Mouse (Mus musculus) urinary bladder, adult 18-20 months (tissue): ENCODE measurements around the gene Zfp36l2.

ENCODE experiments used
- DNase-seq, 2 experiments: peaks; one replicate each; pipeline ENCODE4 v3.0.0; 2022; ENCODE audit warnings: low spot score in 2 of 2, mixed read lengths in 2 of 2

The Zfp36l2 gene

DNA sequence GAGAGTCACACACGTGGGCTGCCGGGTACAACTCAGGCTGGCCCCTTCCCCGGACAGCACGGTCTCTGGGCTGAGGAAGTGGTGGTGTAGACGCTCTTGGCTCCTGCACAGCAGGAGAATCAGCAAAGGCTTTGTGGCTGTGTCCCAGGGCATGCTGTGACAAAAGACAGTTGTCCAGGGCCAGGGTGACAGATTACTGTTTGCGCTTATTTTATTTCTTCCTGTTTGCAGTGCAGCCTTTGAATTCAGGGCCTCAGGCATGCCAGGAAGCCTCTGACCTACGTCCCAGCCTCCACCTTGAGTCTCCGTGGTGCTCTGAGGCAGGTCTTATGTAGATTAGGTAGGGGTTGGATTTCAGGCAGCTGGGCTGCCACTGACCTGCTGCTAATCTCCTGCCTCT lies 10.3 kb downstream of the Zfp36l2 start:
- no peak for DNase-seq

DNA sequence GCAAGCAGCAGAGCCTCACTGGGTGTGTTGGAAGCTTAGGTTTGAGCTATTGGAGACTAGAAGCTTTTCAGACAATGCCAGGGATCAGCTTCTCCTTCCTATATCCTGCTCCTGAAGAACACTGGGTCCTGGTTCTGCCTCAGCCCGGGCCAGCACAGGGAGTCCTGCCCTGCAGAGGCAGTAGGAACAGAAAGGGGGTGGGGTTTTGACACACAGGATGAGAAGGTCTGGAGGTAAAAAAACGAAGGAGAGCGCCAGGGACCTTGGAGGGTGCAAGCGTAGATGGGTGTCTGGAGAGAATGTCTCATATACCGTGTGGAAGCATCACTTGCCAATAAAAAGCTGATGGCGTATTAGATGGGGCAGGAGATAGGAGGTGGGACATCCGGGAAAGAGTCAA lies 11.3 kb downstream of the Zfp36l2 start:
- no peak for DNase-seq

DNA sequence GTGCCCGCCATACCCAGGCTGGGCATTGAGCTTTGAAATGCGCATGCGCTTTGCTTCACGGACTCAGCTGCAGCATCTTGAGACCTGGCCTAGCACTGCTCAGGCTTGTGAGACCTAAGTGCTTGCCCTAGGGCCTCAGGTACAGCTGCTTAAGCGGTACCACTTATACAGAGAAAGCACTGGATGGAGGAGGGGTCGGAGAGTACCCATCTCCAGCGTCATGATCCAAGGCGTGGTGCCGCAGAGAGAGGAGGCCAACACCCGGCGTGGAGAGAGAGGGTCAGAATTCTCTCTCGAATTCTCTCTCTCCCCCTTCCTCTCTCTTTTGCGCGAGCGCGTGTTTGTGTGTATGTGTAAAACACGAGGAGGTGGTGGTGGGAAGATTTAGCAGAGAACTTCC lies 12.6 kb downstream of the Zfp36l2 start:
- DNase-seq = no peak

DNA sequence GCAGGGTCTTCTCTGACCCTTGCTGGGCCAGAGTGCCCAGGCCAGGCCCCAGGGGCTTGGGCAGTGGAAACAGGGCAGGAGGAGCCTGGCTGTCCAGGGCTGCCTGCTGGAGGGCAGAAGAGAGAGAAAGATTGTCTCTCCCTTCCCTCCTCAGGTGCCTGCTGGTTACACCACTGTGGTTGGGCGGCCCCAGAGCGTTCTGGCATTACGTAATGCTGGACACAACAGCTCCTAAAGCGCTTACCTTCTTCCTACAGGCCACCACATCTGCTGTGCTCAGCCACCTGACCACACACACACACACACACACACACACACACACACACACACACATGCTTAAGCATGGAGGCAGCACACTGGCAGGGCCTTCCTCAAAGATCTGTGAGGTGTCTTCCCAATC lies 20.4 kb downstream of the Zfp36l2 start:
- DNase-seq = no peak

DNA sequence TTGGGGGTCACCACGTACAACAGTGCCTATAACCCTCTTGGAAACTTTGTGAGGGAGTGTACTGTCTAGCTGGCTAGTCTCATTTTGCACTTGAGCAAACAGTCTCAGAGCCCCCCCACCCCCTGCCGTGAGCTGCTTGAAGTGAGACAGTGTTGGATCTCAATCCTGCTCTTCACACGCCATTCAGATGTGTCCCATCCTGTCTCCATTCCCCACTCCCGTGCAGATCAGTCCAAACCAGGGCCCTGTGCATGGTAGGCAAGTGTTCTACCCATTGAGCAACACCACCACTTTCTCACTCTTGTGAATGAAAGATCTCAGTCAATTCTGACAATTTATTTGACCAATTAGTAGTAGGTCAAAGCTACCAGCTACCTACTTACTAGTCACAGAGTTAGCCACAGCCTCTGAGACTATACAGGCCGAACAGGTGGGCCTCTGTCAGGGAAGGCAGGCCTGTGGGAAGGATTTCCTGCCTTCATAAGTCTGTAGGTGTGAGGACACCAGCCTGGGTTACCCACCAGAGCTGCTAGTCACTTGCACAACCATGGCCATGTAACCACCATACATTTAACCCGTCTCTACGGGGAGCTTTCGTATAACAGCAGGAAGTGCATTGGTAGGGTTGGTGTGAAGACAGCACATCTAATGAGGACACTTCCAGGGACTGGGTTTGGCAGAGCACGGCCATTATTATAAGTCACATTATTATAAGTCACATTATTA lies 21.4 kb downstream of the Zfp36l2 start:
- no peak for DNase-seq

DNA sequence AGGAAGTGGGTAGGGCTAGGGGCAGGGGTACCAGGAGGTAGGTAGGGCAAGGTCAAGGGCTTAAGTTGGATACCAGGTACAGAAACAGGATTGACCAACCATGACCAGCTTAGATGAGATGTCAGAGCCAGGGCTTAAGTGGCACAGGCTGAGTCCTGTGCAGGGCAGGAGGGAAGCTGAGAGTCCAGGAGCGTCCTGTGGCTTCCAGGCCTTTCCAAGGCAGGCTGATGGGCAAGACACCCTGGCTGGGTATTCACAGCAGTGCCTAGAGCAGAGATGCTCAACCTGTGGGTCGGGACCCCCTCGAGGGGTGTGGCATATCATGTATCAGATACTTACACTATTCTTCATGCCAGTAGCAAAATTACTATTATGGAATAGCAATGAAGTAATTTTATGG lies 22.0 kb downstream of the Zfp36l2 start:
- DNase-seq = no peak

DNA sequence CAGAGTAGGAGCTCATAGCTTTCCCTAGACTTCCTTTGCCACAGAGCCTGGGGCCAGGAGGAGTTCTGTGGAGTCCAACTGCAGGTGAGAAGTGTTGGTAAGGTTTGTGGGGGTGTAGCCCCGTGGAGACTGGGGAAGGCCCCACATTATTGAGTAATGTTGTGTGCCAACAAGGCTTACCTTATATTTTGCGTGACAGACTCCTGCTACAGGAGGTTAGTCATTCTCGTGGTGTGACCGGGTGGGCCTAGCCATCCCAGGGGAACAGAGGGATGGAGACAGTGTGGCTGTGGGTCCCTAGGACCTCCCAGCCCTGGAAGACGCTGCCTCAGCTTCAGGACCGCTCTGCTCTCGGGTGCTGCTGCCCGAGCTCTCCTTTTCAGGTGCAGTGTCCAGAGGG lies 23.6 kb downstream of the Zfp36l2 start:
- DNase-seq = no peak

DNA sequence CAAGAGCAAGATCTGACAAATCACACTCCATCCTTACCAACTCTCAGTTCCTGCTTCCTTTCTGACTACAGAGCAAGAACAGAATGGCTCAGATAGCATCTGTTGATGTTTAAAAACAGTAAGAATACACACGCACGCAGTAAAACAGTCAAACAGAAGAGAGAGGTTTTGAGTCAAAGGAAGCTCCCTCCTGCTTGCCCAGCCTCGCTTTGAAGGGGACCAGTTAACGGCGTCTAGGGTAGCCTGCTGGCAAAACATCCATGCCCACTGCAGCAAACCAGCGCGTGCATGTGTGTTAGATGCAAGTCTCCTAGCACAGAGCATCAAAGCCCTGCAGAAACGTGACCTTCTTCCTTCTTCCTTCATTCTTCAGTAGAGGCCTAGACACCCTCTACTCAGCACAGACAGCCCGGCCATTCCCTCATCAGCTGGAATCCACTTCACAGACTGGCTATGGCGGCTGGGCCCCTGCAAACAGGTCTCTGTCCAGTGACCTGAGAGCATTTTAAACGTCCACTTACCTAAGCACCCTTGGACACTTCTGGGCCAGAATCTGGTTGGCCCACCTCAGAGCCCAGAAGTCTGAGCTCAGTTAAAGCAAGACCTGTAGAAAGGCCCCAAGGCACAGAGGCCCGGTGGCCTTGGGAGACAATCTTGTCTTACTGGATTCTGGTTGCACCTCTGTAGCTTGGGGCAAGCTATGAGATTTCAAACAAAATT lies 24.5 kb downstream of the Zfp36l2 start:
- DNase-seq = no peak

DNA sequence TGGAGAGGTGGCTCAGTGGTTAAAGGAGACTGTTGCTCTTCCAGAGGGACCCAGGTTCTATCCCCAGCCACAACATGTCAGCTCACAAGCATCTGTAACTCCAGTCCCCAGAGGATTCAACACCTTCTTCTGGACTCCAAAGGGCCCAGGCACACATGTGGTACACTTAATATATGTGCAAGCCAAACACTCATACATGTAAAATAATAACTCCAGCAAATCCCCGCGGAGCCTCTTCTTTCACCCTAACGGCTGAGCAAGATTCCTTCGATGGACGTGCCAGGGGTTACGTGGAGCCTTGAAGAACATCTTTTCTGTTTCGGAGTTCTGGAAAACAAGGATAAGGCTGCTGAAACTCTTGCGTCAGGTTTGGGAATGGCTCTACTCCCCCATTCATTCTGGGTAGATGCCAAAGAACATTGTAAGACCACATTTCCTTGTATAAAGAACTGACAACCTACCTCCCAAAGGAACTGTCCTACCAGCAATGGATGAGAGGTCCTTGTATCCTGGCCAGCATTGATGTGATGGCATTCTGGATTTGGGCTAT lies 25.5 kb downstream of the Zfp36l2 start:
- no peak for DNase-seq

DNA sequence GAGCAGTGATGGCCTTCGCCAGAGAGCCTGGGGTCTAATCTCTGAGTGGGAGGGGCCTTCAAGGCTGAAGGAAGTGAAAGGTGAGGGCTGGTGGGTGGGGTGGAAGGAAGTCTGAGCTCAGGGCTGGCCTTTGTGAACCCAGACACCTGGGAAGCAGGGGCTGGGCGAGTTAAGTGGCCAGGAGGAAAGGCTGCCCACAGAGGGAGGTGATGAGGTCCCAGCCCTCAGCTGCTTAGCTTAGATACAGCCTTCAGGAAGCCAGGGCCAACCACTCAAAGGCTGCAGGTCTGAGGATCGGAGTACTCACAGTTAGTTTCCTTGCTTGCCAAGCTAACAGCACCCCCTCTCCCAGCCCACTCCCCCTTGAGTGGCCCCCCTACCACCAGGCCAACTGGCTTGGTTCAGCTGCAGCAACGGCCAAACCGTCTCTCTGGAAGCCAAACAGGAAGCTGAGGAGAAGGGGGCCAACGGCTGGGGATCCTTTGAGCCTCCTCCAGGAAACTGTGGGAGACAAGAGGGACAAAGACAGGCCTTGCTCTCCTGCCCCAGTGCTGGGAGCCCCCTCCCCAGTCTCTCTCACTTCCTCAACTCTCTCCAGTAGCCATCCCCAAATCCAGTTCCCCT lies 26.4 kb downstream of the Zfp36l2 start:
- DNase-seq = no peak

DNA sequence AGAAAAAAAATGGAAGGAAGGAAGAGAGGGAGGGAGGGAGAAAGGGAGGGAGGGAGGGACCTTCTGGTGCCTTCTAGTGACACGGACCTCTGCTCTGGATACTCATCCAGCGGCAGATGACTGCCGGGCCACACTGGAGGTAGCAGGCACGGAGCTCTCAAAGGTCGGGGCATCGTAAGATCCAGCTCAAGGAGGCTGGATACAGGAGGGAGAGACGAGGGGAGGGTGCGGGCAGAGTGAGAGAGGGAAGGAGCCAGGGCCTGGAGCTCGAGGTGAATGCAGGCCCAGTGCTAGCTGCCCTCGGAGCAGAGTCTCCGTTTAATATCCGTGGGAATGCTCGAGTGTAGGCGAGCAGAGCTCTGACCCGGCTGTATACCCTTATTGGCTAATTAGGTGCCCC lies 28.9 kb downstream of the Zfp36l2 start:
- DNase-seq = no peak

DNA sequence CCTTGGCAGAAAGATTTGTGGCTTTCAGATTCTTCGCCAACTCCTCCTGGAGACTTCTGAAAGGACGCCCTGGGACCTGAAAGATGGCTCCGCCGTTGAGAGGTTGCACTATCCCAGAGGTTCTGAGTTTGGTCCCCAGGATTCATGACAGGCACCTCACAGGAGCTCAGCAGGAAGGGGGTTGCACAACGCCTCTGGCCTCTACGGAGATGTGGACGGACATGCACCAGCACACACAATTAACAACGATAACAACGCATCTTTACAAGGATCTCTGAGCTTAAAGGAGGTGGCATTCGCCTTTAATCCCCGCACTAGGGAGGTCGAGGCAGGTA lies 29.3 kb downstream of the Zfp36l2 start:
- DNase-seq = no peak

DNA sequence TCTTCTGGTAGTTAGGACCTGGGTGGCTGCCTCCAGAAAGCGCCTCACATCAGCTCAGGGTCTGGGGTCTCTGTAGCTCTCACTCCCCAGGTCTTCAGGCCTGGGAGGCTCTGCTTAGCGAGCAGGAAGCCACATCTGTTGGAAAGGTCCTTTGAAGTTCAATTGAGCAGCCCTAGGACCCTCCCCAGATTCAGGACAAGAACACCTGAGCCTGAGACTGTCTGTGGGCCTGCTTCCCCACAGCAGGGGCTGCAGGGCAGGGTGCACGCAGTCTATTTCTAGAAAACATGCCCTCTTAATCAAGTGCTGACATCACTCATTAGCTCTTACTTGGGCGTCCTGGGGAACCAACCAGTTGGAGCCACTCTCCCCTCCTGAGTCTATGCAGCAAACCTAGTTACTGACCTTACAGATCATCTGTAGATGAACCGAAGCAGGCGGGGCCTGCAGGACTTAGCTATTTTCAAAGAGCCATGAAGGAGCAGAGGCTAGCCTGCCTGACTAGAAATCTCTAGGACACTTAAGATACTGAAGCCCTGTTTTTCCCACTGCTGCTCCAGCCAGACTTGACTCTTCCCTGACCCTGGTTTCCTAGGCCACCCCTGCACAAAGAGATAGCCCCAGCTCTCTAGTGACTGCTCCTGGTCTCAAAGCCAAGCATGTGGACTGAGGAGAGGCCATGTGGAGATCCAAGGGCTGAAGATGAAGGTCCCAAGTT lies 29.8 kb downstream of the Zfp36l2 start:
- DNase-seq = no peak

DNA sequence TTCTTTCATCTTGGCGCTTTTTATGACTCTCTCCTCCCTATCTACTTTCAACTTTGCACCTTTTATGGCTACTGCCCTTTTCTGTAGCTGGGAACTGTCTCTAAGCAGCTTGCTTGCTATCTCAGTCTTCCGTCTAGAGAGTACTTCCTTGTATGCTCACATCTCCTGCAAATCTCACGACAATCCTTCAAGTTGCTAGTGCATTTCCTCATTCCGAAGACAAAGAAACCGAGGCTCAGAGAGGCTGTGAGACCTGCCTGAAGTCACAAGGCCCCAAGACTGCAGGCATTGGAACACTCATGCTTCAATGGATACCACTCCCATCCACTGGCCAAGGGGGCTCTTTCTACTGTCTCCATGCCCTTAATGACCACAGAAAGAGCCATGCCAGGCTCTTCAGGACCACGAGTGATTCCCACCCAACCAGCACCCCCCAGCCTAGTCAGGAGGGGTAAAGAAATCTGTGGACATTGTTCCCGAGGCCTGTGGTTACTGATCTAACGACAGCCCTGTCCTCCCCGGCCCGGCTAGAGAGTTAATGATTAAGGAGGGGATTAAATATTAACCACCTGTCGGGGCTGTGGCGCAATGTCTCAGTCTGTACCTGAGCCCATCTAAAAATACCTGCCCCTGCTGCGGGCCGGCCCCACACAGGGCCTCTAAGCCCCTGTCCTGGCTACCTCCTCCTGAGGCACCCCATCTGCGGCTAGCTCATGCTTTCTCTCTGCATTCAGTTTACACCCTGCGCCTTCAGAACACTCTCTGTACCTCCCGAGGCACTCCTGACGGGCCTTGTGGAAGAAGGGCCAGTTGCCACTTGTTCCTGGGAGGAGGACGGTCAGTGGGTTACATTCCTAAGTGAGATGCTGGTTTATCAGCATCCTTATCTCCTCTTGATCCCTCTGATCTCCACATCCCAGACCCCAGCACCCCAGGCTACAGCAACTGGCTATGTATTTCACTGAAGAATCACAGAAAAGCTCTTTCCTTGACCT lies 30.7 kb downstream of the Zfp36l2 start:
- peak in 1 of 2 experiments; percentile 68 for DNase-seq

DNA sequence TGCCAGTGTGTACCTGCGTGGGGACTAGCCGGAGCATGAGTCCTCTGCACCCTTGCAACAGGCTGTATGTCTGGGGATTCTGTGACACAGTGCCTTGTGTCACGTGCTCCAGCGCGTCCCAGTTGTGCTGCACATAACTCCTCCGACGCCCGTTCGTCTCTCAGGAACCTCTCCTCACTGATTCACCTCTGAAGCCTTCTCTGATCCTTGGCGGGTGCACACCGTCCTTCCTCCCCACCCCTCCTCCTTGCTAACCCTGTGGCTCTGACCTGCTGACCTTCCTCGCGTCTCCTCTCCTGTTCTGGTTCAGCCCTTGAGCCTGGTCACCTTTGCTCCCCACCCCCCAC lies 31.5 kb downstream of the Zfp36l2 start:
- no peak for DNase-seq

DNA sequence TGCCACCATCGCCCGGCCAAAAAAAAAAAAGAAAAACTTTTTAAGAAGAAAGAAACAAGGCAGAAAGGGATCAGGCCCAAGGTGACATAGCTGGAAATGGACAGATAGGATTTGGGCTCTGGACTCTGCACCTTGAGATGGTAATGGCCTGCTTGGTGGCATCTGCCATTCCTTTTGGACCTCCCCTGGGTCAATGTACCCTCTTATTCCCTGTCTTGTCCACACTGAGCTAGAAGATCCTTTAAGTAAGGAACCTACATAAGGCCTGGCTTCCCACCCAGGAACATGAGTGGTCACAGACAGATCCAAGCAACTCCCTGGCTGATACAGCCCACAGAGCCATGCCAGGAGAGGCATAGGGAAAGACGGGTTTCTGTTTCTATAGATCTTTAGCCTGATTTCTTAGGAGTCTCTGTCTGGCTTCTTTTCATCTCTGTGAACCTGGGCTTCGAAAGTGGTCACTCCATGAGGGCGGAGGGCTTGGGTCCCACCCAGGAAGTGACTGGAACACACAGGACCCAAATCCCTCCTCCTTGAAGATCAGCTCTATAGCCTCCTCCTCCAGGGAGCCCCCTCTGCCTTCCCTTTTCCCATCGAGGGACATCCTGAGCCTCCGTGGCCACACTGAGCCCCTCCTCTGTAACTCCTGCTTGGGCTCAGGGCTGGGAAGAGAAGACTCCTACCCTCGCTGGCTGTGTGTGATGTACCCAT lies 32.1 kb downstream of the Zfp36l2 start:
- DNase-seq = no peak

DNA sequence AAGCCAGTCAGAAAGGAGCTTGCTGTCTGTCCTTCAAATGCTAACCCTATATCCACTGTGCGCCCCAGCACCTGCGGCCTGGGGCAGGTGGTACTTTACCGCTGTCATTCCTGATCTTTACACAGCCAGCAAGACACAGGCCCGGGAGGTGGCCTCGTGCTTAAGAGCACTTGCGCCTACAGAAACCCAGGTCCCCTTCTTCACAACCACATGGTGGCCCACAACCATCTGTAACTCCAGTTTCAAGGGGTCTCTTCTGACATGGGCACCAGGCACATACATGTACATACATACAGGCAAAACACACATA lies 32.8 kb downstream of the Zfp36l2 start:
- DNase-seq = no peak

DNA sequence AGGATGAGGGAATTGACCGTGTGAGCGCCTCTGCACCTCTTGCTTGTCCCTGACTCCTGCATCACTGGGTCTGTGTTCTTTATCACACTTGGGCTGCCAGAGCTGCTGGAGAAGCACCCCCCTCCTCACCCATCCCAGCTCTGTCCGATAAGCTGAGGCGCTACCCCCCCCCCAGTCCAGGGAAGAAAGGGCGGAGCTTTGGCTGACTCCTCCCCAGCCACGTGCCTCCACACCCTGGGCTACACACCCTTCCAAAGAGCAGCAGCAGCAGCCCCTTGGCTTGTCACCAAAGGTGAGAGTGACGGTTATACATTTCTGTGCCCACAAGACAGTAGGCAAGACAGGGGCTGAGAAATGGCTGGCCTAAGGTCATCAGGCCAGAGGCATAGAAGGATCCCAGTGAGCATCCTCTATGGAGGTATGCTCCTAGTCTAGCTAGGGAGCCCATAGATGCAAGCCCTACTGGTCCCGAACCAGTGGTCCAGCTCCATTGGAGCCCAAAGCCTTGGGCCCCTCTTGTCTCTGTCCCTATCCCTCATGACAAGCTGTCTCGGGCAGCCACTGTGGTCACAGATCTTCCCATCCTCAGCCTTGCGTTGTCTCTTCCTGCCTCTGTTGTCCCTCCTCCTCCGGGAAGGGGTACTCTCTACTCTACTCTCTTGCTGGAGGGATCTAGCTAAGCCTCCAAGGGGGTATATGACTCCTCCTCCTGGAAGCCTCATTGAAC lies 33.3 kb downstream of the Zfp36l2 start:
- DNase-seq = no peak

DNA sequence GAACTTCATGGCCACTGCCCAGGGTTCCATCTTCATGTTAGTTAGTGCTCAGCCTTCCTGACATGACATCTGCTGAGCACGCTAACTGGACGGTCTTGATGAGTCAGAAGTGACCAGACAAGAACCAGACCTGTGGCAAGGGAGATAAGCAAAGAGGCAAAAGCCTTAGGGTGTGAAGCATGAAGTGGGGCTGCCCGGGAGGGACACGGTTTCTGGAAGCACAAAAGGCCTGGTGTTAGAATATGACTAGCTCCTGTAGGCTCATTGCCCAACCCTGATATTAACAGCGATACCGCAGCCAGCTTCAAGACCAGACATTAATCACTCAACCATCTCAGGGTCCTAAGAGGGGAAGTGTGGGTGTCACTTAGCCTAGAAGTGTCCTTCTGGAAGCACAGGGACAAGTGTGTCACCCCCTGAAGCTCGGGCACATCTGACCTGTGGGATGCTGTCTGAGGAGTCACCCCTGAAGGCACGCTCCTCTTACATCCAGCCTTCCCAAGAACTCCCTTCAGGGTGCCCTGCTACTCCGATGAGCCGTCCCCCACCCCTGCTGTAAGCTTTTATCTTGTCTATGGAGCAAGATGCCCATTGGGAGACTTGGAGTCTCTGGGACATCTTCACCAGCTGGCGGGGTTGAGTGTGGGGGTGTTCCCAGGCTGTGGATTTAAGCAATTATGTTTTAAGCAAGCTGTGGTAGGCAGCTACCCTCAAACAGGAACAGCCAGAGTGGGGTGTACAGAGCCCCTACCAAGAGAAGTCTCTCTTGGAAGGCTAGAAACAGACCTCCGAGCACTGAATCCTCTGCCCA lies 34.6 kb downstream of the Zfp36l2 start:
- DNase-seq = no peak
